Mouse (Mus musculus) NIH3T3 (cell line): ENCODE measurements around the gene Hoxb8.

Experiments used
- DNase-seq: peaks from one replicate; pipeline ENCODE4 v3.0.0-alpha.2; 2012; ENCODE audit warnings: low read depth

Hoxb8 gene

GRCm38 (mm10) chr11:96316696-96317607 is 35.2 kb downstream of the Hoxb8 start:
- no peak for DNase-seq

DNA sequence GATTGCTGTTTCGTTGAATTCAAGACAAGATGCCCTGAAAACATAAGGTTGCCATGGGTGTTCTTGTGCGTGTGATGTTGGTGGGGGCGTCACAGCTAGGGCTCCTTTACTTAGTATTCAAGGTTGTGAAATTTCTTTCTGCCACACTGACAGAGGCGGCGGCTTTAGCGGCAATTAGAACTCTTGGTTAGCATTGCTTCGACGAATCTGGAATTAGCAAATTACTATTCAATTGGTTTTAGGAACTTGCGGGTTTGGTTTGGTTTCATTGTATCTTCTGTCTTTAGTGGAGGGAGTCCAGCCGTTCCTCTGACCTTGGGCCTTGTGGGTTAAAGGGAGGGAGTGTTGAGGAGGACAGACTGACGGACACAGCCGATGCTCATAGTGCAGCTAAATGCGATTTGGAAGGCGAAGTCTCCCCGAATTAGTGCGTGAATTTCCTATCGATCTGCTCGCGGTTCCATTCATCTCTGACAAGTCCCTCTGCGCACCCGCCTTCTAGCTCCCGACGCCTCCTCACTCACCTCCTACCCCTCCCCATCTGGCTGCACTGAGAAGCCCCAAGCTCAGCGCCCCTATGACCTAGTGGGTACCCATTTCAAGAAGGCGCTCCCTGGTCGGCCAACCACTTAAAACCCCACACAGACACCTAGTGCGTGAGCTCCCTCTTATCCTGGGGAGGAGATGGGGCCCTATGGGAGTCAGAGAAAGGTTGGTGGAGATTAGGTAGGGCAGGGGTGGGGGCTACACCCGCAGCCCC is 36.1 kb downstream of the Hoxb8 start, which contains the start of gene Hoxb4:
Hoxb4 (plus strand) TSS at position 660 of the 760 bp plus-strand sequence.
- DNase-seq: no peak

GRCm38 (mm10) chr11:96318368-96319070 is 36.8 kb downstream of the Hoxb8 start:
- no peak for DNase-seq

- DNase-seq: no peak
Measured at GRCm38 (mm10) chr11:96319071-96319902, 37.6 kb downstream of the Hoxb8 start.

GRCm38 (mm10) chr11:96319910-96320309 is 38.2 kb downstream of the Hoxb8 start:
- DNase-seq: no peak

DNA sequence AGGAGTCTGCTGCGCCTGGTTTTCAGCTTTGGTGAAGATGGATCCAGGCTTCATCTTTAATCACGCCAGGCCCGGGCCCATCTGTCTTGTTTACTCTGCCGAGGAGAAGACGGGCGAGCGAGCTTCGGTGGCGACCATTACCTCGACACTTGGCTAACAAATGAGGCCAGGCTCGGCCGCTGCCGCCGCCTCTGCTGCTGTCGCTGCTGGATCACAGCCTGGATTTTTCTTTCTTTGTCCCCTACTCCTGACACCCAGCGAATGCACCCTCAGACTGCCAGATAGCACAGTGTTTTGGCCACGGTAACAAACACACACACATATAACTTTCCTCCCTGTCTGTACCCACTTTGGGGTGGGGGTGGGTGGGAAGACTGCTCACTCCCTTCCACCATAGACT is 39.0 kb downstream of the Hoxb8 start:
- DNase-seq: no peak

- no peak for DNase-seq
Measured at GRCm38 (mm10) chr11:96321846-96322245, 40.1 kb downstream of the Hoxb8 start.

DNA sequence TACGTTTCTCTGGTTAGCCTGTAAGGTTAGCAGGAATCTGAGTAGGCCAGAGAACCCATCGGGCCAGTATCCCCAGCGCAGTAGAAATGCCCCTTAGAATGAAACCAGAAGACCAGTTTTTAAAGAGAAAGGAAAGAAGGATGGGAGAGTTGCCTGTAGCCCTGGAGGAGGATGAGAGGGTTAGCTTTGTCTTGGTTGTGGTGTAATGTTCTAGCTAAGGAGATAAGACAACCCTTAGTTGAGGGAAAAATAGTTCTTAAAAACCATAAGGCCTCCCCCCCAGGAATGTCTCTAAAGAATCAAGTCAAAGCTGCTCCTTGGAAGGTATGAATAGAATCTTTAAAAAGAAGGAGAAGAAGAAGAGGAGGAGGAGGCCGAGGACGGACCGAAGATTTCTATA is 41.0 kb downstream of the Hoxb8 start:
- DNase-seq: no peak

DNA sequence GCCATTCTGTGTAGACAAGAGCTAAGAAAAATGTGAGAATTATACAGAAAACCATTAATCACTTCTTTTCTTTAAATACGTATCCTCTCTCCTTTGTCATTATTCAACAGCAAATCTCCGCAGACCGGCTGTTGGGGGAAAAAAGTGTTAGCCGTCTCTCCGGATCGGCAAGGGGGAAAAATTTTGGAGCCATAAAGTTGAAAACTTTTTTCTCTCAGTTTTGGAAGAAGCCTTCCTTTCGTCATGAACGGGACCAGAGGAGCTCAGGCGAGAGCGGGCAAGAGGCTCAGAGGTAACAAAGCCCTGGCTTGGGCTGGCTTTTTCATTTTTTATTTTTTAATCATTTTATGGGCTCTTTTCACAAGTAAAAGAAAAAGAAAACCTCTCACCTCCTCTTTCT is 41.4 kb downstream of the Hoxb8 start, which contains the start of gene Hoxb3:
Hoxb3 (plus strand) TSS at position 173 of the 400 bp plus-strand sequence.
- no peak for DNase-seq

DNA sequence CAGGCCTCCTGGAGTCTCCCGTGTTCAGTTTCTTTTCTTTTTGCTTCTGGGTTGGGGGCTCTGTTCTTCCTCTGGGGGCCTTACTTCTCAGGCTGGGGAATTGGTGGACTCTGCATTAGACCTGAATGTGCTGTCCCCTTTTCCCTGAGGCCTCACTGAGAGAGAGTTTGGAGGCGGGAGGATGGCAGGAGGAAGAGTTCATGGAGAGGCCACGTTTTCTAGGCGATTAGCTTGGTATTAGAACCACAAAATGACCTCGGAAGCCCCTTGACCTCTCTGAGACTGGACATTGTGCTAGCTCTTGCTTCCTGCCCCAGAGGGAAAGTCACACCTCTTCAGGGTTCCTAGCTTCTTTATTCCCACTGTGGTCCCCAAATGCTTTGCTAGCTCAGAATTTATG is 42.4 kb downstream of the Hoxb8 start:
- no peak for DNase-seq

DNA sequence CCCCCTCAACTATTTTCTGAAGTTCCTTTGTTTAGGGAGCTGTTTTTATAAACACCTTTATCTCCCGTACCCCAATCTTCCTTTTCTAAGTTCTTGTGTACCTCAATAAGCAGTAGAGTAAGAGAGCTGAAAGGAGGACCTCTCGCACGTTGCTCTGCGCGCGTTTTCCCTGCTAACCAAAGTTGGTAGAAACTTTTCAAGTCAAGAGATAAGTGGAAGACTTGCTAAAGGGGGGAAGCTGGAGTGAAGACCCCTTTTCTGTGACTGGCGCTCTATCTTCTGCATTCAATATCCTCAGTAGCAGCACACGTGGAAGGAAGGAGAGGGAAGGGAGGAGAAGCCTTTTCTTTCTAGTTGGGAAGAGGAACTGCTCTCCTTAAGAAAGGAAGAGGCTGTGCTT is 43.3 kb downstream of the Hoxb8 start:
- no peak for DNase-seq

- no peak for DNase-seq
Measured at GRCm38 (mm10) chr11:96325747-96326212, 44.1 kb downstream of the Hoxb8 start.

DNA sequence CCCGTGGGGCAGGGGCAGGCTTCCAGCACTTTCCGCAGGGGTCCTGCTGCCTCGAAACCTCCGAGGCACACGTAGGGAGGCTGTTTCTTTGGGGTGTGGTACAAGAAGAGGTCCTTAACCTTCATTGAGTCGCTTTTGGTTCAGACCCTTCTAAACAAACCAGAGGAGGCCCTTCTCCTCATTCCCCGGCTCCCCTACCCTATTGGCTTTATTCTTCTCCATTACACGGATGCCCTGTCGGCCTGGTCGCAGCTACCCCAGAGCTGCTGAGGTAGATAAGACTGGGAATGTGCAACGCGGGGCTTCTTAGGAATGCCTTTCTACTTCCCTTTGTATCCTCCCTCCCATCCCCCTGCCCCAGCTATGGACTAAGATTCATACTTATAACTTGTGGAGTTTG is 45.0 kb downstream of the Hoxb8 start:
- DNase-seq: no peak

- no peak for DNase-seq
Measured at GRCm38 (mm10) chr11:96327122-96327521, 45.4 kb downstream of the Hoxb8 start.

DNA sequence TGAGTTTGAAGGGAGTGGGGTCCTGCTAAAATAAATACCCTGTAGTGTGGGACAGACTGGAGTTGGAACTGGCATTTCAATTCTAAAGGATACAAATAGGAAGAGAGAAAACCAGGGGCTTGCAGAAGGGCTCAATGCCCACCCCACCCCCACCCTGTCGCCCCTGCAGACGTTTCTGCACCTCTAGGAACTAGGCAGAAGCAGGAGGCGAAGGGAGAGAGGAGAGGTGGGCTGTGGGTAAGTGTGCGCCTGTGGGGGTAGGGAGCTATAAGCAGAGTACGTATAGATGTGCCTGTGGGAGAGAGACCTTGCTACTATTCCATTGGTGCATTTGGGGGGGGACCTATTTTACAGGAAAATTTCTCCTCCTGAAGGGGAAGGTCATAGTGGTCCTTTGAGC is 46.0 kb downstream of the Hoxb8 start:
- DNase-seq: no peak

- DNase-seq: no peak
Measured at GRCm38 (mm10) chr11:96328605-96329004, 46.9 kb downstream of the Hoxb8 start.

GRCm38 (mm10) chr11:96332105-96332504 is 50.4 kb downstream of the Hoxb8 start:
- DNase-seq: no peak

DNA sequence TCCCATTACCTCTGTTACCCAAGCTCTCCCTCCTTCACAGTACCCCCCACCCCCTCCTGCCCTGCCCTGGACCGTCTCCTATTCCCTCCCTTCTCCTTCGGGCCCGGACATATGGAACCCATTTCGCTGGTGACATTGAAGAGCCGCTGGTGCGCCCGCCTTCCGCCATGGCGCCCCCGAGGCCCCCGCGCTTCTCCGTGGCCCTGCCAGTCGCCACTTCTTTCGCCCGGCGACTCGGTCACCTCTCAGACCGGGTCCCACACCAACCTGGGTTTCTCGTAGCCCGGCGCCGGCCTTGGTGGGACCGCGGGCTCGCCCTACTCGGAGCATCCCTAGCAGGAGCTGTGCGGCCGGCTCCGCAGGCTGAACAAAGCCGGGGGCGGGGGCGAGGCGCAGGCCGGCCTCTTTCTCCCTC is 50.9 kb downstream of the Hoxb8 start:
- DNase-seq: no peak

GRCm38 (mm10) chr11:96333241-96334001 is 51.7 kb downstream of the Hoxb8 start:
- DNase-seq: no peak

DNA sequence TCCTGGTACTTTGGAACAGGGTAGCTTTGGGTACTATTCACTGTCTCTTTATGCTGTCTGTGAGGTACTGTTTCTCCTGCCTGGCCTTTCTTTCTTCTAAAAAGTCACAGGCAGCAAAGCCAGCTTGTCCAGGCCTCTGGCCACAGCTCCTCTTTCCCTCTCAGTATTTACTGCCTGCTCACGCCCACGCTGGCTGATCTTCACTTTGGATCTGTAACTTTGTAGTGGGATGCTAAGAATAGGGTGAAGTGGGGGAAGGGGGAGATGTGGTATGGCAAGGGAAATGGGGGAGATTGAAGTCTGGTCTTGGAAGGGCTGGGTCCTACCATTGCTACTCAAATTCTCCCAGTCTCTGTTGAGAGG is 52.3 kb downstream of the Hoxb8 start:
- no peak for DNase-seq
